Mouse (Mus musculus) heart, postnatal 0 days (tissue): ENCODE measurements around the gene Rnls. TPM values are rescaled to one million over a fixed set of nuclear protein-coding genes. Genes with fewer than 3 reads are reported as not detected.

Experiments
- ATAC-seq: fragments of 200-750 bp; cut with Nextera tagmentation; 2 replicates; pipeline ENCODE4 v1.8.0; 2017; ENCODE audit warnings: low read depth, moderate number of reproducible peaks, moderate library complexity; ENCODE audit not compliant: insufficient read depth
- DNase-seq: peaks from one replicate; pipeline ENCODE4 v3.0.0-alpha.2; 2016; ENCODE audit warnings: low spot score
- H3K27ac ChIP-seq: fragments of 300-500 bp; sonication (generic); 2 replicates; pipeline ENCODE4 v1.5.1; 2014; ENCODE audit warnings: low read depth, mild to moderate bottlenecking
- H3K27me3 ChIP-seq: fragments of 300-500 bp; sonication (generic); 2 replicates; pipeline ENCODE4 v1.6.1; 2014; ENCODE audit warnings: low read length, mixed read lengths; ENCODE audit not compliant: control insufficient read depth, insufficient read depth
- H3K36me3 ChIP-seq: fragments of 300-500 bp; sonication (generic); replicated peaks from 2 replicates; pipeline ENCODE4 v1.6.1; 2014; ENCODE audit warnings: low read length, mixed read lengths; ENCODE audit not compliant: control insufficient read depth, insufficient read depth
- H3K4me1 ChIP-seq: fragments of 300-500 bp; sonication (generic); 2 replicates; pipeline ENCODE4 v1.6.1; 2014; ENCODE audit warnings: antibody characterized with exemption; ENCODE audit not compliant: control insufficient read depth, insufficient read depth
- H3K4me2 ChIP-seq: fragments of 300-500 bp; sonication (generic); 2 replicates; pipeline ENCODE4 v1.6.1; 2014; ENCODE audit warnings: low read depth, mild to moderate bottlenecking, low read length, moderate library complexity
- H3K4me3 ChIP-seq: fragments of 300-500 bp; sonication (generic); 2 replicates; pipeline ENCODE4 v1.5.1; 2014; ENCODE audit warnings: low read depth, low read length
- H3K9ac ChIP-seq: fragments of 300-500 bp; sonication (generic); replicated peaks from 2 replicates; pipeline ENCODE4 v1.6.1; 2014; ENCODE audit warnings: low read depth, low read length, mixed read lengths
- H3K9me3 ChIP-seq: fragments of 300-500 bp; sonication (generic); replicated peaks from 2 replicates; pipeline ENCODE4 v1.6.1; 2016; ENCODE audit warnings: low read length; ENCODE audit not compliant: control insufficient read depth
- CTCF ChIP-seq: IDR thresholded peaks from 2 replicates; pipeline ENCODE4 v1.5.1; 2016; ENCODE audit warnings: antibody characterized with exemption, control low read depth, low read depth
- EP300 ChIP-seq: IDR thresholded peaks from 2 replicates; pipeline ENCODE4 v1.6.1; 2016; ENCODE audit warnings: antibody characterized with exemption, low read depth
- WGBS: fragments of 180-500 bp; shearing (Covaris S2); extraction: QIAGEN DNeasy Blood & Tissue Kit; methylation state at CpG from one replicate; pipeline ENCODE4 v1.1.7; 2014; 5-methylcytosine and 5-hydroxymethylcytosine counted together
- polyA plus RNA-seq: library from polyadenylated mRNA; unstranded; fragments of >200 nt; fragmentation: Nextera tagmentation; extraction: Ambion mirVana; gene quantifications from 2 replicates; pipeline ENCODE4 v1.2.1, GENCODE M21; 2015
- total RNA-seq: library from RNA; depleted of rRNA; stranded (reverse); fragments of >200 nt; gene quantifications from 2 replicates; pipeline ENCODE4 v1.2.3, GENCODE M21; 2014; ENCODE audit warnings: low replicate concordance

Rnls gene
- total and polyA plus RNA-seq, 2 experiments from 2014 or later, result 8.0 to 16.4 TPM

GRCm38 (mm10) chr19:33270231-33270630, 121.9 kb downstream of the Rnls start:
- H3K9ac ChIP-seq, result no peak overlapping the region
- no peak for ATAC-seq
- H3K4me3 ChIP-seq, result no peak overlapping the region
- H3K4me1 ChIP-seq, result no peaks in the 10 kb centered on the region
- H3K4me2 ChIP-seq, result no peak overlapping the region
- H3K27me3 ChIP-seq, result no peaks in the 10 kb centered on the region
- H3K36me3 ChIP-seq, result no peaks in the 10 kb centered on the region
- TF ChIP-seq CTCF (no peak), EP300 (no peak)
- no peak overlapping the region for H3K27ac ChIP-seq
- DNase-seq, result no peak
- no peaks in the 10 kb centered on the region for H3K9me3 ChIP-seq
- 69% methylated on average over 2 of the region's 2 CpGs for WGBS

GRCm38 (mm10) chr19:33268044-33268443, 124.1 kb downstream of the Rnls start:
- Histone ChIP-seq H3K27me3 (no peaks in the 10 kb centered on the region), H3K4me1 (no peaks in the 10 kb centered on the region), H3K9me3 (no peaks in the 10 kb centered on the region), H3K27ac (no peak overlapping the region), H3K36me3 (no peaks in the 10 kb centered on the region), H3K4me3 (no peak overlapping the region), H3K9ac (no peak overlapping the region), H3K4me2 (no peak overlapping the region)
- ATAC-seq (no peak), DNase-seq (no peak)
- TF ChIP-seq CTCF (peak; percentile 15), EP300 (no peak)
- 76% methylated on average over 14 of the region's 14 CpGs for WGBS

- WGBS, result 37% methylated on average over 2 of the region's 2 CpGs
- Histone ChIP-seq H3K9ac (no peak overlapping the region), H3K27me3 (no peaks in the 10 kb centered on the region), H3K4me3 (no peak overlapping the region), H3K4me1 (no peaks in the 10 kb centered on the region), H3K36me3 (no peaks in the 10 kb centered on the region), H3K9me3 (no peaks in the 10 kb centered on the region), H3K4me2 (no peak overlapping the region), H3K27ac (no peak overlapping the region)
- ATAC-seq, result no peak
- TF ChIP-seq CTCF (no peak), EP300 (no peak)
- no peak for DNase-seq
These were observed 126.8 kb downstream of the Rnls start for GRCm38 (mm10) chr19:33265245-33265644.

GRCm38 (mm10) chr19:33264224-33264993, 127.7 kb downstream of the Rnls start:
- Histone ChIP-seq H3K4me2 (no peak overlapping the region), H3K9me3 (no peaks in the 10 kb centered on the region), H3K4me3 (no peak overlapping the region), H3K4me1 (no peaks in the 10 kb centered on the region), H3K9ac (no peak overlapping the region), H3K36me3 (no peaks in the 10 kb centered on the region), H3K27ac (no peak overlapping the region), H3K27me3 (no peaks in the 10 kb centered on the region)
- WGBS, result 40% methylated on average over 3 of the region's 3 CpGs
- ATAC-seq (no peak), DNase-seq (no peak)
- TF ChIP-seq CTCF, result no peak
- TF ChIP-seq EP300, result no peak

- ATAC-seq (no peak), DNase-seq (no peak)
- Histone ChIP-seq H3K9me3 (no peaks in the 10 kb centered on the region), H3K36me3 (no peaks in the 10 kb centered on the region), H3K27me3 (no peaks in the 10 kb centered on the region), H3K4me2 (no peak overlapping the region), H3K4me3 (no peak overlapping the region), H3K4me1 (no peaks in the 10 kb centered on the region), H3K27ac (no peak overlapping the region), H3K9ac (no peak overlapping the region)
- WGBS, result 28% methylated on average over 2 of the region's 2 CpGs
- TF ChIP-seq EP300 (no peak), CTCF (no peak)
These were observed 129.7 kb downstream of the Rnls start for GRCm38 (mm10) chr19:33262421-33262820.

GRCm38 (mm10) chr19:33259164-33259563, 132.9 kb downstream of the Rnls start:
- H3K4me2 ChIP-seq, result no peak overlapping the region
- TF ChIP-seq EP300 (no peak), CTCF (no peak)
- H3K27me3 ChIP-seq, result no peaks in the 10 kb centered on the region
- H3K36me3 ChIP-seq, result no peaks in the 10 kb centered on the region
- no peaks in the 10 kb centered on the region for H3K4me1 ChIP-seq
- no peak overlapping the region for H3K9ac ChIP-seq
- DNase-seq (no peak), ATAC-seq (no peak)
- H3K9me3 ChIP-seq, result no peaks in the 10 kb centered on the region
- no peak overlapping the region for H3K27ac ChIP-seq
- 69% methylated on average over 1 of the region's 1 CpGs for WGBS
- no peak overlapping the region for H3K4me3 ChIP-seq
